Mouse (Mus musculus) naive thymus-derived CD4-positive, alpha-beta T cell, adult 5 months (primary cell): ENCODE results near the gene Nans. TPM values are rescaled to one million over a fixed set of nuclear protein-coding genes. Genes with fewer than 3 reads are reported as not detected.

ENCODE experiments used
- polyA plus RNA-seq: library from polyadenylated mRNA; unstranded; fragments of 100-300 nt; shearing (Covaris generic); gene quantifications from one replicate; pipeline ENCODE4 v1.2.1, GENCODE M21; 2017

The Nans gene
- 51.9 TPM for polyA plus RNA-seq

DNA sequence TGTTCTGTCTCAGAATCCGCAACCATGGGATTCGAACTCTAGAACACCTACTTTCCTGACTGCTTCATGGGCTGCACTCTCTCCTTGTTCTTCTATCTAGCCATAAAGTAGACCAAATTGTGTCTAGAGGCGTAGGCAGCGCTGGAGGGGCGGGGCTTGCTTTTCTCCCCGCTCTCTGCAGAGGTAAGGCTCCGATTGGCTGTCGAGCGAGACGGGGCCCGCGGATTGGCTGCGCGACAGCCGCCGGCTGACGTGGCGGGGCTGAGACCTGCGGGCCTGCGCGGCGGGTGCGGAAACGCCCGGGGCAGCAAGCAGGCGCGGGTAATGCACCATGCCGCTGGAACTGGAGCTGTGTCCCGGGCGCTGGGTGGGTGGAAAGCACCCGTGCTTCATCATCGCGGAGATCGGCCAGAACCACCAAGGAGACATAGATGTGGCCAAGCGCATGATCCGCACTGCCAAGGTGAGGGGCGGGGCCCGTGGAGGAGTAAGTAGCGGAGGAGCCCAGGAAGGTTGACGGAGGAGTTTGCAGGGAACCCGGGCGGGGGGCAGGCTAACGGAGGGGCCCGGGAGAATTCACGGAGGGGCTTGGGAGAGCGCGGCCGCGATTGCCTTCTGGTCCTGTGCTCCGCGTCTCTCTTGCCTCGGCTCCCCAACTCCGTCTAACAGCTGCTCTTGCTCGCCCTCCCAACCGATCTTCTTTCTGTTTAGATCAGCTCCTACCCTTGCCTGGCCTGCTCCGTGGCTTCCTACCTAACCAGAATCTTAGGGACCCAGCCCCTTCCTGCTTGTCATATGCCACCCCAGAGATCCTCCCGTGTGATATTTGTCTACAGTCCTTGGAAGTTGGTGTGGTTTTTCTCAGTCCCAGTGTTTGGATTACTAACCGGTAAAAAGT, at the start of gene Nans:
Gene Nans, plus strand, starts transcription at position 221 of the 898 bp plus-strand sequence.

DNA sequence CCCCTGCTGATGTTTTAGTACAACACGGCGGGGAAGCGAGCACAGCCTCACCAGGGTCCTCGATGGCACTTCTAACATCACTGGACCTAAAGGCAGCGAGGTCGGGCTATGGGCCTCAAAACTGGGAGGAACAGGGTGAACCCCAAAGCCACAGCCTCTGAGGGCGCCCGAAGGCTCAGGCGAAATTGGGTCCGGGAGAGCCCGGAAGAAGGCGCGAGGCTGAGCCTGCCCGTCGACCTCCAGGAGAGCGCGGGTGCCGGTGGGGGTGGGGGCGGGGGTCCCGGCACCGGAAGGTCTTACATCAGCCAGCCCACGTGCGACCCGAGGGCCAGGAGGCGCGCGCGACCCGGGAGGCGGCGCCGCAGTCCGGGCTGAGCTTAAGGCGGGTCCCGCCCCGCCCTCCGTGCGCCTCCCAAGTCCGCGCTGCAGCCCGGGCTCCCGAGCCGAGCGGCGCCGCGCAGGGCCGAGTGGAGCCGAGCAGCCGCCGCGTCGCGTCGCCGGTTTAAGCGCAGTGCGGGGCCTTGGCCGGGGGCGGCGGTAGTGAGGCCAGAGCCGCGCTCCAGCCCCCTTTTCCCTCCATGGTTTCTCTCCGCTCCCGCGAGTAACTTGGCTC, 38.4 kb upstream of the Nans start, which contains the start of gene Anp32b:
Gene Anp32b, plus strand, starts transcription at position 384 of the 613 bp plus-strand sequence.

DNA sequence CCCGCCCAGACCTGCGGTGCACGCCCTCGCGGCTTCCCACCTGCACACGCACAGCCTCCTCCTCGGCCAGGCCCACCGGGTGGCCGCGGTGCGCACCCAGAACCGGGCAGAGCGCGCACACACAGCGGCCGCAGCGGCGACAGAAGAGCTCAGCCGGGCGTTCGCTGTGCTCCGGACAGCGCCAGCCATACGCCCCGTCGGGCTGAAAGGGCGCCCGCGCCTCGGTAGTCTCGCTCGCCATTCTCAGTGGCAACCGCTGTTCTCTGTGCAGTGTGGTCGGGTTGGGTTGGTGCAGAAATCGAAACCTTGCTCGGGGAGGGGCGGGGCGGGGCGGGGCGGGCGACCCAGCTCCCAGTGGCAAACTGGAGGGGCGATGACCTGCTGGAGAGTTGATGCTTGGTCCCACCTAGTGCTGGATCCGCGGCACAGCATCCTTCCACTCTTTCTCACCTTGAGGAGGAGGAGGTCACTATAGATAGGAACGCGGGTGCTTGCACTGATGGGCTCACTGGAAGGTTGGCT, 46.9 kb downstream of the Nans start, which contains the start of gene Trim14:
Gene Trim14, minus strand, starts transcription at position 302 of the 522 bp plus-strand sequence.

Other genes with a start within 250 kb of the Nans start
- gene Foxe1, start 145.6 kb upstream of the Nans start, polyA plus RNA-seq = not detected
- 41.1 TPM for gene Trmo, start 99.8 kb upstream of the Nans start, polyA plus RNA-seq
- gene Hemgn, start 75.7 kb upstream of the Nans start, polyA plus RNA-seq = 0.20 TPM
- 136 TPM for gene Anp32b, start 38.3 kb upstream of the Nans start, polyA plus RNA-seq
- 38.8 TPM for gene Trim14, start 46.9 kb downstream of the Nans start, polyA plus RNA-seq
- gene Coro2a, start 113.0 kb downstream of the Nans start, polyA plus RNA-seq = 12.6 TPM
- 0.21 TPM for gene Tbc1d2, start 161.0 kb downstream of the Nans start, polyA plus RNA-seq